Mouse (Mus musculus): Measurements from ENCODE around the gene Kctd10.

The Kctd10 gene

GRCm38 (mm10) chr5:114347005-114347404 lies 33.3 kb downstream of the Kctd10 start:
- Histone ChIP-seq H3K27me3 (ENCODE audit: insufficient read depth, low read length) (peaks cover 12% of the 10 kb centered on the region; the same call in 1 of the 2 replicates), H3K36me3 (ENCODE audit: insufficient read depth, low read length) (no peaks in the 10 kb centered on the region), H3K4me3 (replicated peaks; ENCODE audit: low read length) (no peak overlapping the region), H3K9me3 (ENCODE audit: low read length) (no peaks in the 10 kb centered on the region), H3K4me1 (replicated peaks; ENCODE audit: low read depth, low read length) (peaks cover 42% of the 10 kb centered on the region)
- TF ChIP-seq CTCF (conservative IDR thresholded peaks at IDR 0.05; ENCODE audit: low read length) (no peak), NANOG (IDR thresholded peaks at IDR 0.05; ENCODE audit: borderline replicate concordance, low read length) (no peak)

GRCm38 (mm10) chr5:114345538-114345937 lies 34.8 kb downstream of the Kctd10 start:
- peaks cover 12% of the 10 kb centered on the region; the same call in 1 of the 2 replicates for H3K27me3 ChIP-seq (ENCODE audit: insufficient read depth, low read length)
- H3K4me3 ChIP-seq (replicated peaks; ENCODE audit: low read length): no peak overlapping the region
- no peaks in the 10 kb centered on the region for H3K36me3 ChIP-seq (ENCODE audit: insufficient read depth, low read length)
- TF ChIP-seq POU5F1 (IDR thresholded peaks at IDR 0.05; ENCODE audit: borderline replicate concordance, low read length) (no peak), NANOG (IDR thresholded peaks at IDR 0.05; ENCODE audit: borderline replicate concordance, low read length) (no peak), CTCF (conservative IDR thresholded peaks at IDR 0.05; ENCODE audit: low read length) (no peak)
- H3K9me3 ChIP-seq (ENCODE audit: low read length): no peaks in the 10 kb centered on the region
- H3K4me1 ChIP-seq (replicated peaks; ENCODE audit: low read depth, low read length): peaks cover 42% of the 10 kb centered on the region

GRCm38 (mm10) chr5:114343612-114344011 lies 36.7 kb downstream of the Kctd10 start:
- TF ChIP-seq POU5F1 (IDR thresholded peaks at IDR 0.05; ENCODE audit: borderline replicate concordance, low read length): no peak

GRCm38 (mm10) chr5:114342996-114343395 lies 37.3 kb downstream of the Kctd10 start:
- Histone ChIP-seq H3K4me3 (replicated peaks; ENCODE audit: low read length) (no peak overlapping the region), H3K4me1 (replicated peaks; ENCODE audit: low read depth, low read length) (peaks cover 41% of the 10 kb centered on the region), H3K9me3 (ENCODE audit: low read length) (no peaks in the 10 kb centered on the region)

More at GRCm38 (mm10) chr5:114343612-114344011, 36.7 kb downstream of the Kctd10 start:
- H3K36me3 ChIP-seq (ENCODE audit: insufficient read depth, low read length): no peaks in the 10 kb centered on the region
- peaks cover 37% of the 10 kb centered on the region for H3K4me1 ChIP-seq (replicated peaks; ENCODE audit: low read depth, low read length)
- H3K9me3 ChIP-seq (ENCODE audit: low read length): no peaks in the 10 kb centered on the region
- no peaks in the 10 kb centered on the region; the same call in 1 of the 2 replicates for H3K27me3 ChIP-seq (ENCODE audit: insufficient read depth, low read length)
- H3K4me3 ChIP-seq (replicated peaks; ENCODE audit: low read length): no peak overlapping the region

GRCm38 (mm10) chr5:114323791-114324507 lies 56.4 kb downstream of the Kctd10 start:
- Histone ChIP-seq H3K4me1 (replicated peaks; ENCODE audit: low read depth, low read length) (peaks cover 15% of the 10 kb centered on the region), H3K36me3 (ENCODE audit: insufficient read depth, low read length) (no peaks in the 10 kb centered on the region), H3K4me3 (replicated peaks; ENCODE audit: low read length) (no peak overlapping the region), H3K27me3 (ENCODE audit: insufficient read depth, low read length) (peaks cover 7% of the 10 kb centered on the region; the same call in 1 of the 2 replicates), H3K9me3 (ENCODE audit: low read length) (no peaks in the 10 kb centered on the region)
- TF ChIP-seq CTCF (conservative IDR thresholded peaks at IDR 0.05; ENCODE audit: low read length) (peak; percentile 29; the same call in 1 of the 2 replicates), POU5F1 (IDR thresholded peaks at IDR 0.05; ENCODE audit: borderline replicate concordance, low read length) (no peak), NANOG (IDR thresholded peaks at IDR 0.05; ENCODE audit: borderline replicate concordance, low read length) (no peak)

More at GRCm38 (mm10) chr5:114342996-114343395, 37.3 kb downstream of the Kctd10 start:
- no peaks in the 10 kb centered on the region for H3K36me3 ChIP-seq (ENCODE audit: insufficient read depth, low read length)
- H3K27me3 ChIP-seq (ENCODE audit: insufficient read depth, low read length): no peaks in the 10 kb centered on the region; the same call in 1 of the 2 replicates
- TF ChIP-seq CTCF (conservative IDR thresholded peaks at IDR 0.05; ENCODE audit: low read length) (no peak), POU5F1 (IDR thresholded peaks at IDR 0.05; ENCODE audit: borderline replicate concordance, low read length) (no peak), NANOG (IDR thresholded peaks at IDR 0.05; ENCODE audit: borderline replicate concordance, low read length) (no peak)

GRCm38 (mm10) chr5:114323105-114323790 lies 57.1 kb downstream of the Kctd10 start:
- Histone ChIP-seq H3K36me3 (ENCODE audit: insufficient read depth, low read length) (no peaks in the 10 kb centered on the region), H3K4me3 (replicated peaks; ENCODE audit: low read length) (no peak overlapping the region), H3K4me1 (replicated peaks; ENCODE audit: low read depth, low read length) (peaks cover 15% of the 10 kb centered on the region), H3K9me3 (ENCODE audit: low read length) (no peaks in the 10 kb centered on the region), H3K27me3 (ENCODE audit: insufficient read depth, low read length) (peaks cover 8% of the 10 kb centered on the region; the same call in 1 of the 2 replicates)
- TF ChIP-seq CTCF (conservative IDR thresholded peaks at IDR 0.05; ENCODE audit: low read length) (no peak), NANOG (IDR thresholded peaks at IDR 0.05; ENCODE audit: borderline replicate concordance, low read length) (no peak), POU5F1 (IDR thresholded peaks at IDR 0.05; ENCODE audit: borderline replicate concordance, low read length) (no peak)
